Mouse (Mus musculus) heart, postnatal 0 days (tissue): Measurements from ENCODE around the gene Scml4. TPM values are rescaled to one million over a fixed set of nuclear protein-coding genes. Genes with fewer than 3 reads are reported as not detected.

ENCODE experiments used
- ATAC-seq: fragments of 200-750 bp; cut with Nextera tagmentation; 2 replicates; pipeline ENCODE4 v1.8.0; 2017; ENCODE audit warnings: low read depth, moderate number of reproducible peaks, moderate library complexity; ENCODE audit not compliant: insufficient read depth
- DNase-seq: peaks from one replicate; pipeline ENCODE4 v3.0.0-alpha.2; 2016; ENCODE audit warnings: low spot score
- H3K27ac ChIP-seq: fragments of 300-500 bp; sonication (generic); 2 replicates; pipeline ENCODE4 v1.5.1; 2014; ENCODE audit warnings: low read depth, mild to moderate bottlenecking
- H3K27me3 ChIP-seq: fragments of 300-500 bp; sonication (generic); 2 replicates; pipeline ENCODE4 v1.6.1; 2014; ENCODE audit warnings: low read length, mixed read lengths; ENCODE audit not compliant: control insufficient read depth, insufficient read depth
- H3K36me3 ChIP-seq: fragments of 300-500 bp; sonication (generic); replicated peaks from 2 replicates; pipeline ENCODE4 v1.6.1; 2014; ENCODE audit warnings: low read length, mixed read lengths; ENCODE audit not compliant: control insufficient read depth, insufficient read depth
- H3K4me1 ChIP-seq: fragments of 300-500 bp; sonication (generic); 2 replicates; pipeline ENCODE4 v1.6.1; 2014; ENCODE audit warnings: antibody characterized with exemption; ENCODE audit not compliant: control insufficient read depth, insufficient read depth
- H3K4me2 ChIP-seq: fragments of 300-500 bp; sonication (generic); 2 replicates; pipeline ENCODE4 v1.6.1; 2014; ENCODE audit warnings: low read depth, mild to moderate bottlenecking, low read length, moderate library complexity
- H3K4me3 ChIP-seq: fragments of 300-500 bp; sonication (generic); 2 replicates; pipeline ENCODE4 v1.5.1; 2014; ENCODE audit warnings: low read depth, low read length
- H3K9ac ChIP-seq: fragments of 300-500 bp; sonication (generic); replicated peaks from 2 replicates; pipeline ENCODE4 v1.6.1; 2014; ENCODE audit warnings: low read depth, low read length, mixed read lengths
- H3K9me3 ChIP-seq: fragments of 300-500 bp; sonication (generic); replicated peaks from 2 replicates; pipeline ENCODE4 v1.6.1; 2016; ENCODE audit warnings: low read length; ENCODE audit not compliant: control insufficient read depth
- CTCF ChIP-seq: IDR thresholded peaks from 2 replicates; pipeline ENCODE4 v1.5.1; 2016; ENCODE audit warnings: antibody characterized with exemption, control low read depth, low read depth
- EP300 ChIP-seq: IDR thresholded peaks from 2 replicates; pipeline ENCODE4 v1.6.1; 2016; ENCODE audit warnings: antibody characterized with exemption, low read depth
- WGBS: fragments of 180-500 bp; shearing (Covaris S2); extraction: QIAGEN DNeasy Blood & Tissue Kit; methylation state at CpG from one replicate; pipeline ENCODE4 v1.1.7; 2014; 5-methylcytosine and 5-hydroxymethylcytosine counted together
- polyA plus RNA-seq: library from polyadenylated mRNA; unstranded; fragments of >200 nt; fragmentation: Nextera tagmentation; extraction: Ambion mirVana; gene quantifications from 2 replicates; pipeline ENCODE4 v1.2.1, GENCODE M21; 2015
- total RNA-seq: library from RNA; depleted of rRNA; stranded (reverse); fragments of >200 nt; gene quantifications from 2 replicates; pipeline ENCODE4 v1.2.3, GENCODE M21; 2014; ENCODE audit warnings: low replicate concordance

The Scml4 gene
- total and polyA plus RNA-seq, 2 experiments from 2014 or later: 0.19 to 1.2 TPM

DNA sequence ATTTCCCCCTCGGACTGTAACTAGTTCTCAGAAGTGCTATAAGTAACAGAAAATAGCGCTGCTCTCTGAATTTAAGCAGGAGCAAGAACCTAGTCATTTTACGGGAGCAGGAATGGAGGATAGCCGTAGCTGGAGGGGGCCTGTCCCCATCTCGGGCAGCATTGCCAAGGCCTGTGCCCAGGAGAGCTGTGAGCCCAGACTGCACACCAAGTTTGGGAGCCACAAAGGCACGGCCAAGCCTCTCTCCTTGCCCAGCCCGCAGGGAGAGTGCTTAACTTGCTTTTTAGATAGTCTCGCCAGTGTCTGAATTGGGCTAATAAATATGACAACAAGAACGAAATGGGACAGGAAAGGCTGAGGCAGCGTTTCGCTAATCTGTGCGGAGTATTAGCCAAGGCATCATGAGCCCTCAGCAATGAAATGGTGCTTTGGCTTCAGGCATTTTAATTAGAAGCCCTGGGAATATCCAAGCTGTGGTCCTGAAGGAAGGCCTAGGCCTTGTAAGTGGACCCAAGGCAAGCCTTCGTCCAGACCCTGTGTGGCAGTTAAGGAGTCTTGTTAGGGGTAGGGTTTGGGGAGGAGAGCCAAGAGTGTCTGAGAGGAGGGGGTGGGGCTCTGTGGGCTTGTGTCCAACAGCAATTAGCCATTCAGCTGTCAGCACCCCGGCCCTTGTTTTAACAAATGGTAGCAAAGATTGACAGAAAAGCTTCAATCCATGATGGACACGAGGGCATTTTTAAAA, 12.3 kb downstream of the Scml4 start:
- 78% methylated on average over 15 of the region's 15 CpGs for WGBS

DNA sequence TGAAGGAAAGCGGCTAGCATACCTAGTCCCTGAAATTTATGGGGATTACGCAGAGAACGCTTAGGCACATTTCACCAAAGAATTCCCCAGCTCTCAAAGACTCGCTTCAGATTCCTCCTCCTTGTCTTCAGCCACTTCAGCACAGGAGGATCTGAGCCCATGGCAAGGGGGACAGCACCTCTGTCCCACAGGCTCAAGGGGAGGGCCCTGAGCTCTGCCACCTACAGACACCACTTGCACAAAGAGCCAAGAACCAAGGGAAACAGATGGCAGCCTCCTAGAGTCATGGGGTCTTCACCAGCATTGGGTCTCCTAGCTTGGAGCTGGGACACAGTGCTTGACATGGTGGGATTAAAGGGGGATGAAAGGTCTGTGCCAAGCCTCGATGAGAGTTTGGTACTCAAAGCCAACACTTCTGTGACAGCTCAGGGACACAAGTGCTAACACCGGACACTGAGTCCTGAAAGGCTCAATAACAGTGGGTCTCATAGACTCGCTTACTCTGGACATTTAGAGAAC, 13.0 kb downstream of the Scml4 start:
- no peaks in the 10 kb centered on the region for H3K36me3 ChIP-seq
- DNase-seq: no peak
- H3K9me3 ChIP-seq: no peaks in the 10 kb centered on the region
- peaks cover 10% of the 10 kb centered on the region for H3K4me1 ChIP-seq
- no peak overlapping the region for H3K4me2 ChIP-seq
- TF ChIP-seq CTCF (no peak), EP300 (no peak)
- no peak overlapping the region for H3K27ac ChIP-seq
- no peak for ATAC-seq
- H3K4me3 ChIP-seq: no peak overlapping the region
- no peak overlapping the region for H3K9ac ChIP-seq
- 86% methylated on average over 7 of the region's 7 CpGs for WGBS
- H3K27me3 ChIP-seq: no peaks in the 10 kb centered on the region

More for the DNA sequence above, 12.3 kb downstream of the Scml4 start:
- Histone ChIP-seq H3K27me3 (no peaks in the 10 kb centered on the region), H3K4me2 (no peak overlapping the region), H3K27ac (no peak overlapping the region), H3K9ac (no peak overlapping the region), H3K9me3 (no peaks in the 10 kb centered on the region), H3K4me1 (peaks cover 10% of the 10 kb centered on the region), H3K36me3 (no peaks in the 10 kb centered on the region), H3K4me3 (no peak overlapping the region)
- TF ChIP-seq CTCF: no peak
- no peak for TF ChIP-seq EP300
- ATAC-seq (no peak), DNase-seq (no peak)

DNA sequence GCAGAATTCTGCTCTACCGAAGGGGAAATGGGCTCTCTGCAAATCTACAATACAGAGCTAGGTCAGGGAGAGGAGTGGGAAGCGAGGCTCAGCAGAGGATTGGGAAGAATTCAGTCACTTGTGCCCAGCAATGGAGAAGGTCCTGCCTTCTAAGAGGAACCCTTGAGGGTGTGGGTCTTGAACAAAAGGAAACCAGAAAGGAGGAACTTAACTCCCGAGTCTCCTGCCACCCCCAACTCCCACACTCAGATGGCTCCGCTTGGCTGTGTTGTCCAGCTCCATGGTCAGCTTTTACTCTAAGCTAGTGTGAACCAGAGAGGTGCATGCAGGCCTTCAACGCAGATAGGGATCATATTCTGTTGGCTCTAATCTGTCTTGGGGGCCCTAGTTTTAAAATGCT, 16.0 kb downstream of the Scml4 start:
- Histone ChIP-seq H3K36me3 (no peaks in the 10 kb centered on the region), H3K9me3 (no peaks in the 10 kb centered on the region), H3K4me2 (no peak overlapping the region), H3K27me3 (no peaks in the 10 kb centered on the region), H3K4me1 (peaks cover 10% of the 10 kb centered on the region), H3K27ac (no peak overlapping the region), H3K9ac (no peak overlapping the region), H3K4me3 (no peak overlapping the region)
- no peak for DNase-seq
- TF ChIP-seq EP300: no peak
- TF ChIP-seq CTCF: no peak
- 55% methylated on average over 5 of the region's 5 CpGs for WGBS
- no peak for ATAC-seq

DNA sequence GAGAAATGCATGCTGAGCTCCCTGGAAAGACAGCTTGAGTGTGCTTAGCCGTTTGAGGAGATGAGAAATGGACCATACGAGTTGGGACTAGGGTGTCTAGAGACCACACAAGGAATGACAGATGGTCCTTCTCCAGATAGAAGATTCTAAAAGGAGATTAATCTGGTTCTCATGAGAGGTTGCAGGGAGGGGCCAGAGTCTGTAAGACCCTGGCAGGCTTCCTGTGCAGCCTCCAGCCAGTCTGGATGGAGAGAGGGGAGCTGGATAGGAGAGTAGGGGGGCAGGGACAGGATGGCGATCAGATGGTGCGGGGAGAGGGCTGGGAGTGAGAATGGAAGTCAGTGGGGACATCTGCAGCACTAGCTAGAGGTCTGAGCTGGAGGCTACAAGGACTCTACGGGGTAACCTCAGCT, 19.1 kb downstream of the Scml4 start:
- Histone ChIP-seq H3K36me3 (no peaks in the 10 kb centered on the region), H3K4me2 (no peak overlapping the region), H3K9ac (no peak overlapping the region), H3K4me3 (no peak overlapping the region), H3K9me3 (no peaks in the 10 kb centered on the region), H3K4me1 (peaks cover 10% of the 10 kb centered on the region), H3K27me3 (no peaks in the 10 kb centered on the region), H3K27ac (no peak overlapping the region)
- DNase-seq (no peak), ATAC-seq (no peak)
- WGBS: 69% methylated on average over 5 of the region's 5 CpGs
- no peak for TF ChIP-seq CTCF
- no peak for TF ChIP-seq EP300

DNA sequence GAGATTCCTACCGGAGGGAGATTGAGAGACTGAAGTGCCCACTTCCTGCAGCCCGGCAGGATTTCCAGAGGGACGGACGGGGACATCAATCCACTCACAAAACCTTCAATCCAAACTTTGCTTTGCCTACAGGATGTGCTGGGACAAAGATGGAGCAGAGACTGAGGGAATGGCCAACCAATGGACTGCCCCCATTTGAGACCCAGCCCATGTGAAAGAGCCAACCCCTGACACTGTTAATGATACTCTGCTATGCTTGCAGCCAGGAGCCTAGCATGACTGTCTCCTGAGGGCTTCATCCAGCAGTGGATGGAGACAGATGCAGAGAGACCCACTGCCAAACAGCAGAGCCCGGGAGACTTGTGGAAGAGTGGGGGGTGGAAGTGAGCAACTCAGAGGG, 19.5 kb downstream of the Scml4 start:
- H3K36me3 ChIP-seq: no peaks in the 10 kb centered on the region
- H3K27me3 ChIP-seq: no peaks in the 10 kb centered on the region
- ATAC-seq: no peak
- no peaks in the 10 kb centered on the region for H3K9me3 ChIP-seq
- no peak overlapping the region for H3K27ac ChIP-seq
- no peak overlapping the region for H3K9ac ChIP-seq
- peaks cover 10% of the 10 kb centered on the region for H3K4me1 ChIP-seq
- TF ChIP-seq CTCF (no peak), EP300 (no peak)
- H3K4me3 ChIP-seq: no peak overlapping the region
- DNase-seq: no peak
- no peak overlapping the region for H3K4me2 ChIP-seq
- WGBS: 59% methylated on average over 5 of the region's 5 CpGs

DNA sequence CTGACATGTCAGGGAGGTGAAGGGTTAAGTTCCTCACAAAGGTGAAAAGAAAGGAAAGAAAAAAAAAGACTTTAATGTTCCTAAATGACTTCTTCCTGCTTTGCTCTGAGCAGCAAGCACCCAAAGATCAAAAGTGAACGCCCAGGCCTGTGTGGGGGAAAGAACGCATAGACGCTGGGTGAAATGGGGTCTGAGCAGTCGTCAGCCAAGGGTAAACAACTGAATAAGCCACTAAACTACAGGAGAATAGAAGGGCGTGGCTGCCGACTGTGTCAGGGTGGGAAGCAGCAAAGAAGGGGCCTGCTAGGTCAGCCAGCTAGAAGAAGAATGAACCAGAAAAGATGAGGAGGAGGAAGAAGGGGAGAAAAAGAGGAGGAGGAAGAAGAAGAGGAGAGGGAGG, 26.9 kb downstream of the Scml4 start:
- Histone ChIP-seq H3K9me3 (no peaks in the 10 kb centered on the region), H3K4me2 (no peak overlapping the region), H3K27ac (no peak overlapping the region), H3K4me3 (no peak overlapping the region), H3K36me3 (no peaks in the 10 kb centered on the region), H3K4me1 (no peaks in the 10 kb centered on the region), H3K27me3 (no peaks in the 10 kb centered on the region), H3K9ac (no peak overlapping the region)
- TF ChIP-seq CTCF (no peak), EP300 (no peak)
- 34% methylated on average over 6 of the region's 6 CpGs for WGBS
- ATAC-seq: no peak
- no peak for DNase-seq
